Mouse (Mus musculus): ENCODE measurements around the gene Cir1.

The Cir1 gene

GRCm38 (mm10) chr2:73272351-73273248 lies 39.9 kb downstream of the Cir1 start:
- DNase-seq (ENCODE audit: low spot score in 2 of 2) = no peak

GRCm38 (mm10) chr2:73271459-73272161 lies 40.9 kb downstream of the Cir1 start, which contains the start of gene Sp9:
TSS of gene Sp9 (plus strand) at chr2:73271925.
- DNase-seq (ENCODE audit: low spot score in 2 of 2) = peak in 1 of 2 experiments; percentile 18

GRCm38 (mm10) chr2:73270593-73271458 lies 41.7 kb downstream of the Cir1 start:
- no peak for DNase-seq (ENCODE audit: low spot score in 2 of 2)

- no peak for DNase-seq (ENCODE audit: low spot score in 2 of 2)
Observed at GRCm38 (mm10) chr2:73270071-73270592, 42.4 kb downstream of the Cir1 start.

- no peak for DNase-seq (ENCODE audit: low spot score in 2 of 2)
Observed at GRCm38 (mm10) chr2:73269666-73270065, 42.8 kb downstream of the Cir1 start.

- no peak for DNase-seq (ENCODE audit: low spot score in 2 of 2)
Observed at GRCm38 (mm10) chr2:73268836-73269395, 43.6 kb downstream of the Cir1 start.

GRCm38 (mm10) chr2:73268281-73268680 lies 44.2 kb downstream of the Cir1 start:
- DNase-seq (ENCODE audit: low spot score in 2 of 2) = no peak

- DNase-seq (ENCODE audit: low spot score in 2 of 2) = no peak
Observed at GRCm38 (mm10) chr2:73267818-73268217, 44.7 kb downstream of the Cir1 start.

- no peak for DNase-seq (ENCODE audit: low spot score in 2 of 2)
Observed at GRCm38 (mm10) chr2:73267231-73267630, 45.3 kb downstream of the Cir1 start.

GRCm38 (mm10) chr2:73266623-73267022 lies 45.9 kb downstream of the Cir1 start:
- no peak for DNase-seq (ENCODE audit: low spot score in 2 of 2)

GRCm38 (mm10) chr2:73266011-73266410 lies 46.5 kb downstream of the Cir1 start:
- no peak for DNase-seq (ENCODE audit: low spot score in 2 of 2)

GRCm38 (mm10) chr2:73264611-73265195 lies 47.8 kb downstream of the Cir1 start:
- no peak for DNase-seq (ENCODE audit: low spot score in 2 of 2)

- no peak for DNase-seq (ENCODE audit: low spot score in 2 of 2)
Observed at GRCm38 (mm10) chr2:73263794-73264610, 48.5 kb downstream of the Cir1 start.

GRCm38 (mm10) chr2:73263172-73263765 lies 49.2 kb downstream of the Cir1 start:
- DNase-seq (ENCODE audit: low spot score in 2 of 2) = no peak

GRCm38 (mm10) chr2:73248701-73249100 lies 63.8 kb downstream of the Cir1 start:
- DNase-seq (ENCODE audit: low spot score in 2 of 2) = no peak

GRCm38 (mm10) chr2:73241299-73241698 lies 71.2 kb downstream of the Cir1 start:
- no peak for DNase-seq (ENCODE audit: low spot score in 2 of 2)

Data from frontal cortex, postnatal 25 days (tissue).